Mouse (Mus musculus) ES-Bruce4 (cell line): ENCODE measurements around the gene Olfr525. TPM values are rescaled to one million over a fixed set of nuclear protein-coding genes. Genes with fewer than 3 reads are reported as not detected.

Experiments
- H3K27ac ChIP-seq: 2 replicates; pipeline ENCODE4 v1.5.1; 2012; ENCODE audit warnings: low read length, inconsistent platforms; ENCODE audit not compliant: insufficient read depth
- H3K27me3 ChIP-seq: 2 replicates; pipeline ENCODE4 v1.6.1; 2012; ENCODE audit warnings: mild to moderate bottlenecking, low read length, inconsistent platforms; ENCODE audit not compliant: control insufficient read depth, poor library complexity, insufficient read depth, severe bottlenecking
- H3K36me3 ChIP-seq: 2 replicates; pipeline ENCODE4 v1.6.1; 2012; ENCODE audit warnings: inconsistent platforms, mild to moderate bottlenecking, low read length, moderate library complexity; ENCODE audit not compliant: control insufficient read depth, poor library complexity, insufficient read depth, severe bottlenecking
- H3K4me1 ChIP-seq: one replicate; pipeline ENCODE4 v1.8.1; 2011; ENCODE audit warnings: low read length; ENCODE audit not compliant: control insufficient read depth, insufficient read depth
- H3K4me3 ChIP-seq: 2 replicates; pipeline ENCODE4 v1.5.1; 2011; ENCODE audit warnings: low read depth, mild to moderate bottlenecking, low read length
- H3K9ac ChIP-seq: 2 replicates; pipeline ENCODE4 v1.6.1; 2012; ENCODE audit warnings: low read depth, mild to moderate bottlenecking, inconsistent platforms; ENCODE audit not compliant: poor library complexity, severe bottlenecking
- H3K9me3 ChIP-seq: replicated peaks from 2 replicates; pipeline ENCODE4 v1.6.1; 2012; ENCODE audit warnings: mild to moderate bottlenecking, low read length, inconsistent platforms; ENCODE audit not compliant: control insufficient read depth, poor library complexity, insufficient read depth, severe bottlenecking
- CTCF ChIP-seq: IDR thresholded peaks from one replicate; pipeline ENCODE4 v1.8.1; 2011; ENCODE audit warnings: low read depth, low read length
- EP300 ChIP-seq: IDR thresholded peaks from 2 replicates; pipeline ENCODE4 v1.6.1; 2011; ENCODE audit warnings: low read depth, low read length; ENCODE audit not compliant: insufficient read depth
- POLR2A ChIP-seq: IDR thresholded peaks from one replicate; pipeline ENCODE4 v1.8.1; 2011; ENCODE audit warnings: low read length; ENCODE audit not compliant: insufficient read depth
- polyA plus RNA-seq: library from polyadenylated mRNA; stranded (reverse); fragments of >200 nt; gene quantifications from 2 replicates; pipeline ENCODE4 v1.2.4, GENCODE M21; 2011; ENCODE audit warnings: low read depth; ENCODE audit not compliant: missing spikeins, insufficient read depth, insufficient read length

Gene Olfr525
- not detected in 2 replicates for polyA plus RNA-seq

- Histone ChIP-seq H3K9ac (no peak within 1 kb of the TSS), H3K27me3 (no peaks in the 10 kb centered on the region), H3K36me3 (no peaks in the 10 kb centered on the region), H3K27ac (no peak within 1 kb of the TSS), H3K9me3 (no peaks in the 10 kb centered on the region), H3K4me1 (no peaks in the 10 kb centered on the region), H3K4me3 (no peak within 1 kb of the TSS)
- TF ChIP-seq POLR2A (no peak), EP300 (no peak), CTCF (no peak)
Observed at GRCm38 (mm10) chr7:140320558-140320957, at the start of gene Olfr525. Gene Olfr525, plus strand, starts transcription at chr7:140320858.

GRCm38 (mm10) chr7:140295746-140296145 lies 24.9 kb upstream of the Olfr525 start:
- H3K9me3 ChIP-seq = no peaks in the 10 kb centered on the region
- no peak overlapping the region for H3K4me3 ChIP-seq
- H3K27ac ChIP-seq = no peak overlapping the region
- TF ChIP-seq POLR2A (no peak), CTCF (no peak), EP300 (no peak)
- no peak overlapping the region for H3K9ac ChIP-seq
- no peaks in the 10 kb centered on the region for H3K36me3 ChIP-seq
- no peaks in the 10 kb centered on the region for H3K27me3 ChIP-seq
- H3K4me1 ChIP-seq = no peaks in the 10 kb centered on the region

GRCm38 (mm10) chr7:140296876-140297275 lies 23.8 kb upstream of the Olfr525 start:
- no peaks in the 10 kb centered on the region for H3K9me3 ChIP-seq
- H3K36me3 ChIP-seq = no peaks in the 10 kb centered on the region
- no peak for TF ChIP-seq EP300
- TF ChIP-seq CTCF = no peak
- no peak for TF ChIP-seq POLR2A
- no peak overlapping the region for H3K27ac ChIP-seq
- H3K27me3 ChIP-seq = no peaks in the 10 kb centered on the region
- no peaks in the 10 kb centered on the region for H3K4me1 ChIP-seq
- no peak overlapping the region for H3K9ac ChIP-seq
- H3K4me3 ChIP-seq = no peak overlapping the region

- Histone ChIP-seq H3K4me1 (no peaks in the 10 kb centered on the region), H3K27me3 (no peaks in the 10 kb centered on the region), H3K27ac (no peak overlapping the region), H3K9me3 (no peaks in the 10 kb centered on the region), H3K4me3 (no peak overlapping the region), H3K9ac (no peak overlapping the region), H3K36me3 (no peaks in the 10 kb centered on the region)
- no peak for TF ChIP-seq POLR2A
- no peak for TF ChIP-seq EP300
- no peak for TF ChIP-seq CTCF
Observed at GRCm38 (mm10) chr7:140299416-140299815, 21.2 kb upstream of the Olfr525 start.

GRCm38 (mm10) chr7:140319861-140320385 lies 735 bp upstream of the Olfr525 start:
- Histone ChIP-seq H3K9ac (no peak overlapping the region), H3K4me1 (no peaks in the 10 kb centered on the region), H3K27me3 (no peaks in the 10 kb centered on the region), H3K36me3 (no peaks in the 10 kb centered on the region), H3K9me3 (no peaks in the 10 kb centered on the region), H3K27ac (no peak overlapping the region), H3K4me3 (no peak overlapping the region)
- TF ChIP-seq CTCF = no peak
- no peak for TF ChIP-seq POLR2A

- no peak for TF ChIP-seq CTCF
- Histone ChIP-seq H3K9me3 (no peaks in the 10 kb centered on the region), H3K27me3 (no peaks in the 10 kb centered on the region), H3K4me1 (no peaks in the 10 kb centered on the region), H3K4me3 (no peak overlapping the region), H3K9ac (no peak overlapping the region), H3K36me3 (no peaks in the 10 kb centered on the region), H3K27ac (no peak overlapping the region)
Observed at GRCm38 (mm10) chr7:140321135-140321534, 477 bp downstream of the Olfr525 start.
